Mouse (Mus musculus) forebrain, embryonic 12.5 days (tissue): ENCODE measurements at regions not wholly inside any gene's neighbourhood (a gene's known extent, or its start where the extent isn't known, plus 50 kb on each side); places are given as distances from the start of the nearest gene placed in this dataset.

ENCODE experiments used
- ATAC-seq: fragments of 200-750 bp; cut with Nextera tagmentation; 2 replicates; pipeline ENCODE4 v1.8.0; 2017; ENCODE audit warnings: moderate TSS enrichment; ENCODE audit not compliant: low FRiP score
- H3K27ac ChIP-seq: fragments of 300-500 bp; sonication (generic); 2 replicates; pipeline ENCODE4 v1.5.1; 2016; ENCODE audit warnings: mild to moderate bottlenecking
- H3K27me3 ChIP-seq: fragments of 300-500 bp; sonication (generic); 2 replicates; pipeline ENCODE4 v1.6.1; 2016; ENCODE audit warnings: mild to moderate bottlenecking
- H3K36me3 ChIP-seq: fragments of 300-500 bp; sonication (generic); replicated peaks from 2 replicates; pipeline ENCODE4 v1.6.1; 2016; ENCODE audit warnings: mild to moderate bottlenecking
- H3K4me1 ChIP-seq: fragments of 300-500 bp; sonication (generic); 2 replicates; pipeline ENCODE4 v1.6.1; 2016
- H3K4me2 ChIP-seq: fragments of 300-500 bp; sonication (generic); 2 replicates; pipeline ENCODE4 v1.6.1; 2016; ENCODE audit warnings: mild to moderate bottlenecking, moderate library complexity
- H3K4me3 ChIP-seq: fragments of 300-500 bp; sonication (generic); replicated peaks from 2 replicates; pipeline ENCODE4 v1.5.1; 2016; ENCODE audit warnings: mild to moderate bottlenecking
- H3K9ac ChIP-seq: fragments of 300-500 bp; sonication (generic); 2 replicates; pipeline ENCODE4 v1.6.1; 2016; ENCODE audit warnings: mild to moderate bottlenecking
- H3K9me3 ChIP-seq: fragments of 300-500 bp; sonication (generic); 2 replicates; pipeline ENCODE4 v1.6.1; 2016
- WGBS: fragments of 180-500 bp; shearing (Covaris S2); methylation state at CpG from one replicate; pipeline ENCODE4 v1.1.7; 2016; 5-methylcytosine and 5-hydroxymethylcytosine counted together

DNA sequence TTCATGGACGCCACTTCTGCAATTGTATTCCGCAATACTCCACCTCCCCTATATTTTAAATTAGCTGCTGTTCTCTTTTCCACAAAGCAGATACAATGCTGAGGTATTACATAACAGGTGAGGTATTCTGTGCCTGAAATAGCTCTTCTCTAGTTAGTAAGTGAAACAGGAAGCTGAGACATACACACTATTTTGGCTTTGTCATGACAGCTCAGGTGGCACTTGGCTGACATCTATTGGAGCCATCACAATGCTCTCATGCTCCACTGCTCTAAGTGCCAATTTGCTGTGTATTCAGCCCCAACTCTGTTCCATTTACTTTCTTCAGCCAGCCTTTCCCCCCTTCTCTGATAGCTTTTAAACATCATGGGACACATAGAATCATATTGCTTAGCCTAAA, 743.7 kb upstream of the Car10 start:
- H3K9me3 ChIP-seq = no peaks in the 10 kb centered on the region
- ATAC-seq = no peak
- 79% methylated on average over 2 of the region's 2 CpGs for WGBS

GRCm38 (mm10) chr11:92336545-92336944, 759.2 kb upstream of the Kif2b start:
- Histone ChIP-seq H3K4me1 (no peaks in the 10 kb centered on the region), H3K4me3 (no peak overlapping the region), H3K36me3 (no peaks in the 10 kb centered on the region), H3K4me2 (no peak overlapping the region), H3K27ac (no peak overlapping the region), H3K27me3 (no peaks in the 10 kb centered on the region), H3K9ac (no peak overlapping the region), H3K9me3 (no peaks in the 10 kb centered on the region)
- 85% methylated on average over 2 of the region's 2 CpGs for WGBS
- no peak for ATAC-seq

More for the DNA sequence above, 743.7 kb upstream of the Car10 start:
- no peaks in the 10 kb centered on the region for H3K36me3 ChIP-seq
- no peak overlapping the region for H3K4me3 ChIP-seq
- H3K27me3 ChIP-seq = no peaks in the 10 kb centered on the region
- no peak overlapping the region for H3K27ac ChIP-seq
- no peak overlapping the region for H3K4me2 ChIP-seq
- H3K4me1 ChIP-seq = no peaks in the 10 kb centered on the region
- no peak overlapping the region for H3K9ac ChIP-seq

DNA sequence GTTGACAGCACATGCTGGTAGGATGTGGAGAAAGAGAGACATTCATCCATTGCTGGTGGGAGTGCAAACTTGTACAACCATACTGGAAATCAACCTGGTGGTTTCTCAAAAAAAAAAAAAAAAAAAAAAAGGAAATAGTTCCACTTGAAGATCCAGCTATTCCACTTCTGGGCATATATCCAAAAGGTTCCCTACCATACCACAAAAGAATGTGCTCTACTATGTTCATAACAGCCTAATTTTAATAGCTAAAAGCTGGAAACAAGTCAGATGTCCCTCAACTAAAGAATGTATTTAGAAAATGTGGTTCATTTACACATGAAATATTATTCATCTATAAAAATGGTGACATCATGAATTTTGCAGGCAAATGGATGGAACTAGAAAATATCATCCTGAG, 757.9 kb upstream of the Kif2b start:
- ATAC-seq = no peak
- no peaks in the 10 kb centered on the region for H3K9me3 ChIP-seq
- H3K9ac ChIP-seq = no peak overlapping the region
- H3K4me2 ChIP-seq = no peak overlapping the region
- H3K4me1 ChIP-seq = no peaks in the 10 kb centered on the region
- H3K4me3 ChIP-seq = no peak overlapping the region
- no peaks in the 10 kb centered on the region for H3K27me3 ChIP-seq
- no peak overlapping the region for H3K27ac ChIP-seq
- H3K36me3 ChIP-seq = no peaks in the 10 kb centered on the region

GRCm38 (mm10) chr11:92303052-92303451, 725.7 kb upstream of the Kif2b start:
- WGBS = 73% methylated on average over 5 of the region's 5 CpGs
- Histone ChIP-seq H3K9me3 (no peaks in the 10 kb centered on the region), H3K27me3 (no peaks in the 10 kb centered on the region), H3K9ac (no peak overlapping the region), H3K4me2 (no peak overlapping the region), H3K4me1 (no peaks in the 10 kb centered on the region), H3K4me3 (no peak overlapping the region), H3K36me3 (no peaks in the 10 kb centered on the region), H3K27ac (no peak overlapping the region)
- 0 out of 2 replicates have a peak, but pooled peaks have one; percentile 27 for ATAC-seq
